Mouse (Mus musculus): ENCODE data around the gene Tsku.

DNA sequence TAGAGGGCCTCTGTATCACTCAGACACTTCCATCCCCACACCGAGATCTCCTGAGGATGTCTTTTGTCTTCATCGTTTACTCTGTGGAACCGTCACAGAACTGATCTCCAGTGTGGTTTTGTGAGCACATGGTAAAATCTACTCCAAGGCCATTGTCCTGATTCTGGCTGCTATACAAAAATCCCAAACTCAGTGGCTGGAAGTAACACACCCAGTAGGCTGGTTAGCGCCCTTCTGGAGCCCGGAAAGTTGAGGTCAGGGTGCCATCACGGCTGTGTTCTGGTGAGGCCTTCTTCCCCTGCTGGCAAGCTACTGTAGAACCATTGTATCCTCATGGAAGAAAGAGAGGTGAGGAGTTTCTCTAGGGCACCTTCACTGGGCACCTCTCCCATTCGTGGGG, 35.1 kb downstream of the Tsku start:
- TF ChIP-seq POLR2A (IDR thresholded peaks at IDR 0.05; ENCODE audit: insufficient read length, low read depth) = no peak
- no peak for TF ChIP-seq MAX (IDR thresholded peaks at IDR 0.05; ENCODE audit: low read depth)

All from myocyte (in vitro differentiated cells).